Mouse (Mus musculus): ENCODE results near the gene Ccl25.

DNA sequence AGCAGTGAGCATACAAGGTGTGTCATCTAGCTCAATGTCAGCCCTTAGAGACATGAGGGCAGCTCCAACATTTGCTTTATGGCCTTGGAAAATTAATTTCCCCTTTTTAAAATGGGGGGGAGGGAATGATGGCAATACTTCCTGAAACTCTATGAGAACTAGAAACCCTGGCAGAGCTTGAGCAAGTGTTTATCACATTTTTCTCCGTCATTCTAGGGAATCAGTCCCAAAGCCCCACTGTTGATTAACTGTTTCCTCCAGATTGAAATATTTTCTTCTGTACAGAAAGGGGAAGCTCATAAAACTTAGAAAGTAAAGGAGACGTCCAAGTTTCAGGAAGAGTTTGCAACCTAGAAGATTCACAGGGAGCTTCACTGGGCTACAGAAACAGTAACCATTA lies 10.7 kb downstream of the Ccl25 start:
- TF ChIP-seq POLR2A (IDR thresholded peaks at IDR 0.05; ENCODE audit: borderline replicate concordance, insufficient read depth, low read length) (no peak), CTCF (IDR thresholded peaks at IDR 0.05; ENCODE audit: borderline replicate concordance, insufficient read depth, low read depth, low read length) (no peak)
